Comparison of ENCODE assay signal across 8 mouse cellular contexts in the genomic region with DNA sequence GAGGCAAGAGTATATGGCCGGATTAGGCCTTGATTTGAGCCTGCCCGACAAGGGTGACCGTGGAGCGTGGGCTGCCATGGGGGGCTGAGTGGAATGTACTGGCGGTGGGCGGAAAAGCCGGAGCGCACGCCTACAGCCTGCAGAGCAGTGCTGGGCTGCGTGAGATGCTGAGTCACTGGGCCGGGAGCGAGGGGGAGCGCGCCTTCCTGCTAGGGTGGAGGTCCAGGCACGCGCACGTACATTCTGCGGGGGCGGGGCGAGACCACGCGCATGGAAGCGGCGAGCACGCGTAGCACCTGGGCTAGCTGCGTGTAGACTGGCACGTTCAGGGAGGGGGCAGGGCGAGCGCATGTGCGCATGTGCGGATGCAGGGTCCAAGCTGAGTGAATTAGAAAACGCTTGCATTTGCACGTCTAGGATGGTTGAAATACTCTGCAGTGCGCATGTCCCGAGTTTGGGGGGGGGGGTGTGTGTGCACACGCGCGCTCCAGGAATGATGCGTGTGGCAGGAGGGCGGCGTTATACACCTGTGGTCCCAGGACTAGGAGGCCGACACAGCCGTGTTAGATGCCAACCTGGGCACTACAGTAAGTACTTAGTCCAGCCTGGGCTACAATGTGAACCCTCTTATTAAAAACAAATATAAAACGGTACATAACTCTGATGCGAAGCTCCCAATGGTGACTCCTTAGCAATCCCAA. TPM values are rescaled to one million over a fixed set of nuclear protein-coding genes. Genes with fewer than 3 reads are reported as not detected.
A peak's percentile ranks its signal among the peaks of the same experiment; 100 is the strongest.
DNase-seq lines count a peak whose midpoint lies in the region; ATAC-seq and TF ChIP-seq lines count a peak whose summit lies in the region.

No protein-coding gene starts in this region.

- peak overlapping the region; percentile 66 for H3K4me2 ChIP-seq in embryonic facial prominence, embryonic 15.5 days (replicated peaks)
- H3K4me2 ChIP-seq in limb, embryonic 14.5 days (replicated peaks; ENCODE audit: low read depth, low read length, severe bottlenecking), result peak overlapping the region; percentile 69
- H3K4me2 ChIP-seq in midbrain, postnatal 0 days (ENCODE audit: low read depth, low read length, poor library complexity, severe bottlenecking), result peak overlapping the region; percentile 61

- ATAC-seq in embryonic facial prominence, embryonic 15.5 days (ENCODE audit: insufficient number of reproducible peaks, low FRiP score, low TSS enrichment, low read depth), result peak; percentile 94
- ATAC-seq in limb, embryonic 14.5 days (ENCODE audit: low FRiP score, low read depth), result peak; percentile 95
- ATAC-seq in midbrain, postnatal 0 days (ENCODE audit: low FRiP score), result peak; percentile 96

- under 1% methylated on average over 46 of the region's 46 CpGs for WGBS in bone marrow, adult 2 months
- WGBS in embryonic facial prominence, embryonic 15.5 days, result under 1% methylated on average over 46 of the region's 46 CpGs
- WGBS in limb, embryonic 14.5 days, result under 1% methylated on average over 45 of the region's 46 CpGs
- under 1% methylated on average over 46 of the region's 46 CpGs for WGBS in midbrain, postnatal 0 days

- TF ChIP-seq CTCF in bone marrow, adult 2 months (IDR thresholded peaks at IDR 0.05; ENCODE audit: control insufficient read depth, insufficient read depth, low read length), result peak; percentile 5; the same call in 1 of the 2 replicates
- TF ChIP-seq CTCF in midbrain, postnatal 0 days (IDR thresholded peaks at IDR 0.05), result no peak; the same call in 1 of the 2 replicates

- peak overlapping the region; percentile 44 for H3K9ac ChIP-seq in embryonic facial prominence, embryonic 15.5 days
- peak overlapping the region; percentile 61 for H3K9ac ChIP-seq in limb, embryonic 14.5 days (ENCODE audit: low read depth, low read length, severe bottlenecking)
- peak overlapping the region; percentile 51 for H3K9ac ChIP-seq in midbrain, postnatal 0 days (replicated peaks; ENCODE audit: low read length, poor library complexity, severe bottlenecking)

- peak; percentile 100 for DNase-seq in 416B (ENCODE audit: low read depth)
- peak; percentile 98 for DNase-seq in heart, adult 8-10 months (ENCODE audit: low spot score)
- DNase-seq in kidney, adult 9 months, result peak; percentile 100
- peak; percentile 96 for DNase-seq in limb, embryonic 14.5 days (ENCODE audit: low spot score)
- peak; percentile 98 for DNase-seq in midbrain, postnatal 0 days (ENCODE audit: low spot score)
- DNase-seq in spleen, postnatal 14 days (ENCODE audit: low spot score in 2 of 2), result peak; percentile 93 to 96

- peaks cover 22% of the 10 kb centered on the region for H3K36me3 ChIP-seq in embryonic facial prominence, embryonic 15.5 days
- peaks cover 27% of the 10 kb centered on the region for H3K36me3 ChIP-seq in limb, embryonic 14.5 days (ENCODE audit: control insufficient read depth, insufficient read depth, low read length)
- peaks cover 16% of the 10 kb centered on the region for H3K36me3 ChIP-seq in midbrain, postnatal 0 days (ENCODE audit: insufficient read depth, low read length)

- H3K9me3 ChIP-seq in embryonic facial prominence, embryonic 15.5 days (replicated peaks), result no peaks in the 10 kb centered on the region
- H3K9me3 ChIP-seq in limb, embryonic 14.5 days (ENCODE audit: control insufficient read depth, low read length), result no peaks in the 10 kb centered on the region
- H3K9me3 ChIP-seq in midbrain, postnatal 0 days (ENCODE audit: low read length), result no peaks in the 10 kb centered on the region

- peak overlapping the region; percentile 77 for H3K4me3 ChIP-seq in bone marrow, adult 2 months (replicated peaks; ENCODE audit: control insufficient read depth, low read depth, low read length)
- peak overlapping the region; percentile 59 for H3K4me3 ChIP-seq in embryonic facial prominence, embryonic 15.5 days (replicated peaks)
- peak overlapping the region; percentile 48 for H3K4me3 ChIP-seq in limb, embryonic 14.5 days (replicated peaks; ENCODE audit: low read length)
- peak overlapping the region; percentile 39 for H3K4me3 ChIP-seq in midbrain, postnatal 0 days (ENCODE audit: low read depth, low read length)

- peak overlapping the region; percentile 68 for H3K27ac ChIP-seq in bone marrow, adult 2 months (ENCODE audit: control insufficient read depth, insufficient read depth, low read depth, low read length, poor library complexity)
- peak overlapping the region; percentile 95 for H3K27ac ChIP-seq in embryonic facial prominence, embryonic 15.5 days (replicated peaks)
- peak overlapping the region; percentile 91 for H3K27ac ChIP-seq in limb, embryonic 14.5 days (replicated peaks; ENCODE audit: low read depth, low read length)
- peak overlapping the region; percentile 85 for H3K27ac ChIP-seq in midbrain, postnatal 0 days (ENCODE audit: low read depth, low read length)

- peaks cover 2% of the 10 kb centered on the region; the same call in 1 of the 2 replicates for H3K4me1 ChIP-seq in bone marrow, adult 2 months (ENCODE audit: control insufficient read depth, insufficient read depth, low read length)
- H3K4me1 ChIP-seq in embryonic facial prominence, embryonic 15.5 days, result peaks cover 12% of the 10 kb centered on the region
- peaks cover 11% of the 10 kb centered on the region; the same call in 1 of the 2 replicates for H3K4me1 ChIP-seq in limb, embryonic 14.5 days (ENCODE audit: control insufficient read depth, insufficient read depth, low read length)
- 0 out of 2 replicates have a peak, but pooled peaks cover 4% of the 10 kb centered on the region for H3K4me1 ChIP-seq in midbrain, postnatal 0 days (ENCODE audit: insufficient read depth, low read length)

- peak; percentile 73; the same call in 1 of the 2 replicates for TF ChIP-seq POLR2A in bone marrow, adult 2 months (IDR thresholded peaks at IDR 0.05; ENCODE audit: borderline replicate concordance, control insufficient read depth, low read depth, low read length)
- TF ChIP-seq POLR2A in limb, embryonic 14.5 days (IDR thresholded peaks at IDR 0.05; ENCODE audit: borderline replicate concordance, extremely low read depth, insufficient read depth, insufficient read length), result peak; percentile 75; the same call in 1 of the 2 replicates

- H3K27me3 ChIP-seq in embryonic facial prominence, embryonic 15.5 days, result no peaks in the 10 kb centered on the region
- H3K27me3 ChIP-seq in limb, embryonic 14.5 days (ENCODE audit: control insufficient read depth, insufficient read depth, low read length), result no peaks in the 10 kb centered on the region
- no peaks in the 10 kb centered on the region for H3K27me3 ChIP-seq in midbrain, postnatal 0 days (ENCODE audit: insufficient read depth, low read length)

RNA-seq across cellular contexts. Expression of gene Gpi1, which starts 3.9 kb away (rescaled TPM):
- 155 and 306 TPM in 2 replicates for polyA plus RNA-seq in bone marrow, adult 2 months (2011; ENCODE audit: insufficient read depth, insufficient read length, low replicate concordance, missing spikeins)
- 277 and 278 TPM in 2 replicates for polyA plus RNA-seq in embryonic facial prominence, embryonic 15.5 days (2015; fragmentation: Nextera tagmentation; extraction: Ambion mirVana)
- 100 to 1,000 TPM; 550 to 601 (median 588) TPM for total RNA-seq in heart, adult 8-10 months (2022)
- 256 and 301 TPM in 2 replicates for polyA plus RNA-seq in limb, embryonic 14.5 days (2012; rRNA removed)
- polyA plus RNA-seq in limb, embryonic 14.5 days (2014; fragmentation: Nextera tagmentation; extraction: Ambion mirVana), result 275 and 281 TPM in 2 replicates
- total RNA-seq in midbrain, postnatal 0 days (2014; rRNA removed), result 300 and 325 TPM in 2 replicates
- 357 and 374 TPM in 2 replicates for polyA plus RNA-seq in midbrain, postnatal 0 days (2015; fragmentation: Nextera tagmentation; extraction: Ambion mirVana)

RNA-seq across cellular contexts. Expression of gene Gm6096, which starts 16.8 kb away (rescaled TPM):
- not detected in 2 replicates for polyA plus RNA-seq in bone marrow, adult 2 months (2011; ENCODE audit: insufficient read depth, insufficient read length, low replicate concordance, missing spikeins)
- polyA plus RNA-seq in embryonic facial prominence, embryonic 15.5 days (2015; fragmentation: Nextera tagmentation; extraction: Ambion mirVana), result 0.46 TPM in 1 of 2 replicates, not detected in the other
- total RNA-seq in heart, adult 8-10 months (2022), result not detected
- not detected in 2 replicates for polyA plus RNA-seq in limb, embryonic 14.5 days (2012; rRNA removed)
- 0.54 and 0.55 TPM in 2 replicates for polyA plus RNA-seq in limb, embryonic 14.5 days (2014; fragmentation: Nextera tagmentation; extraction: Ambion mirVana)
- total RNA-seq in midbrain, postnatal 0 days (2014; rRNA removed), result not detected in 2 replicates
- not detected in 2 replicates for polyA plus RNA-seq in midbrain, postnatal 0 days (2015; fragmentation: Nextera tagmentation; extraction: Ambion mirVana)

RNA-seq across cellular contexts. Expression of gene Pdcd2l, which starts 37.6 kb away (rescaled TPM):
- polyA plus RNA-seq in bone marrow, adult 2 months (2011; ENCODE audit: insufficient read depth, insufficient read length, low replicate concordance, missing spikeins), result 7.5 and 17.9 TPM in 2 replicates
- 56.9 and 60.8 TPM in 2 replicates for polyA plus RNA-seq in embryonic facial prominence, embryonic 15.5 days (2015; fragmentation: Nextera tagmentation; extraction: Ambion mirVana)
- total RNA-seq in heart, adult 8-10 months (2022), result 10 to 100 TPM; 19.2 to 21.2 (median 20.1) TPM
- 44.0 and 44.5 TPM in 2 replicates for polyA plus RNA-seq in limb, embryonic 14.5 days (2012; rRNA removed)
- 49.9 and 57.1 TPM in 2 replicates for polyA plus RNA-seq in limb, embryonic 14.5 days (2014; fragmentation: Nextera tagmentation; extraction: Ambion mirVana)
- 35.0 and 39.7 TPM in 2 replicates for total RNA-seq in midbrain, postnatal 0 days (2014; rRNA removed)
- polyA plus RNA-seq in midbrain, postnatal 0 days (2015; fragmentation: Nextera tagmentation; extraction: Ambion mirVana), result 64.4 and 68.0 TPM in 2 replicates

Comparison
In these comparisons a context has a peak if more than half of its experiments do, and no peak if none do; other contexts are left out.
1. Peak in every context shown above with its lines: DNase-seq, ATAC-seq, H3K4me3 ChIP-seq and H3K27ac ChIP-seq.